Mouse (Mus musculus) heart, postnatal 0 days (tissue): ENCODE measurements around the gene Btbd16. TPM values are rescaled to one million over a fixed set of nuclear protein-coding genes. Genes with fewer than 3 reads are reported as not detected.

ENCODE experiments used
- ATAC-seq: fragments of 200-750 bp; cut with Nextera tagmentation; 2 replicates; pipeline ENCODE4 v1.8.0; 2017; ENCODE audit warnings: low read depth, moderate number of reproducible peaks, moderate library complexity; ENCODE audit not compliant: insufficient read depth
- DNase-seq: peaks from one replicate; pipeline ENCODE4 v3.0.0-alpha.2; 2016; ENCODE audit warnings: low spot score
- H3K27ac ChIP-seq: fragments of 300-500 bp; sonication (generic); 2 replicates; pipeline ENCODE4 v1.5.1; 2014; ENCODE audit warnings: low read depth, mild to moderate bottlenecking
- H3K27me3 ChIP-seq: fragments of 300-500 bp; sonication (generic); 2 replicates; pipeline ENCODE4 v1.6.1; 2014; ENCODE audit warnings: low read length, mixed read lengths; ENCODE audit not compliant: control insufficient read depth, insufficient read depth
- H3K36me3 ChIP-seq: fragments of 300-500 bp; sonication (generic); replicated peaks from 2 replicates; pipeline ENCODE4 v1.6.1; 2014; ENCODE audit warnings: low read length, mixed read lengths; ENCODE audit not compliant: control insufficient read depth, insufficient read depth
- H3K4me1 ChIP-seq: fragments of 300-500 bp; sonication (generic); 2 replicates; pipeline ENCODE4 v1.6.1; 2014; ENCODE audit warnings: antibody characterized with exemption; ENCODE audit not compliant: control insufficient read depth, insufficient read depth
- H3K4me2 ChIP-seq: fragments of 300-500 bp; sonication (generic); 2 replicates; pipeline ENCODE4 v1.6.1; 2014; ENCODE audit warnings: low read depth, mild to moderate bottlenecking, low read length, moderate library complexity
- H3K4me3 ChIP-seq: fragments of 300-500 bp; sonication (generic); 2 replicates; pipeline ENCODE4 v1.5.1; 2014; ENCODE audit warnings: low read depth, low read length
- H3K9ac ChIP-seq: fragments of 300-500 bp; sonication (generic); replicated peaks from 2 replicates; pipeline ENCODE4 v1.6.1; 2014; ENCODE audit warnings: low read depth, low read length, mixed read lengths
- H3K9me3 ChIP-seq: fragments of 300-500 bp; sonication (generic); replicated peaks from 2 replicates; pipeline ENCODE4 v1.6.1; 2016; ENCODE audit warnings: low read length; ENCODE audit not compliant: control insufficient read depth
- CTCF ChIP-seq: IDR thresholded peaks from 2 replicates; pipeline ENCODE4 v1.5.1; 2016; ENCODE audit warnings: antibody characterized with exemption, control low read depth, low read depth
- EP300 ChIP-seq: IDR thresholded peaks from 2 replicates; pipeline ENCODE4 v1.6.1; 2016; ENCODE audit warnings: antibody characterized with exemption, low read depth
- WGBS: fragments of 180-500 bp; shearing (Covaris S2); extraction: QIAGEN DNeasy Blood & Tissue Kit; methylation state at CpG from one replicate; pipeline ENCODE4 v1.1.7; 2014; 5-methylcytosine and 5-hydroxymethylcytosine counted together
- polyA plus RNA-seq: library from polyadenylated mRNA; unstranded; fragments of >200 nt; fragmentation: Nextera tagmentation; extraction: Ambion mirVana; gene quantifications from 2 replicates; pipeline ENCODE4 v1.2.1, GENCODE M21; 2015
- total RNA-seq: library from RNA; depleted of rRNA; stranded (reverse); fragments of >200 nt; gene quantifications from 2 replicates; pipeline ENCODE4 v1.2.3, GENCODE M21; 2014; ENCODE audit warnings: low replicate concordance

The Btbd16 gene
- total and polyA plus RNA-seq, 2 experiments from 2014 or later: 0.25 TPM; not detected in 1

GRCm38 (mm10) chr7:130828475-130828874 lies 54.6 kb downstream of the Btbd16 start:
- Histone ChIP-seq H3K4me3 (no peak overlapping the region), H3K27me3 (no peaks in the 10 kb centered on the region; the same call in 1 of the 2 replicates), H3K4me1 (0 out of 2 replicates have a peak, but pooled peaks cover 10% of the 10 kb centered on the region), H3K9ac (no peak overlapping the region), H3K27ac (no peak overlapping the region), H3K36me3 (no peaks in the 10 kb centered on the region), H3K4me2 (no peak overlapping the region), H3K9me3 (no peaks in the 10 kb centered on the region)
- WGBS: 79% methylated on average over 10 of the region's 10 CpGs
- DNase-seq: no peak
- TF ChIP-seq EP300 (no peak), CTCF (no peak)
- no peak for ATAC-seq

GRCm38 (mm10) chr7:130831586-130831985 lies 57.7 kb downstream of the Btbd16 start:
- 88% methylated on average over 5 of the region's 5 CpGs for WGBS
- H3K36me3 ChIP-seq: no peaks in the 10 kb centered on the region
- H3K27ac ChIP-seq: no peak overlapping the region
- H3K9ac ChIP-seq: no peak overlapping the region
- H3K4me2 ChIP-seq: no peak overlapping the region
- H3K9me3 ChIP-seq: no peaks in the 10 kb centered on the region
- DNase-seq (no peak), ATAC-seq (no peak)
- H3K4me1 ChIP-seq: peaks cover 12% of the 10 kb centered on the region; the same call in 1 of the 2 replicates
- TF ChIP-seq CTCF (no peak), EP300 (no peak)
- H3K4me3 ChIP-seq: no peak overlapping the region
- no peaks in the 10 kb centered on the region; the same call in 1 of the 2 replicates for H3K27me3 ChIP-seq

- H3K9me3 ChIP-seq: no peaks in the 10 kb centered on the region
- no peak overlapping the region for H3K27ac ChIP-seq
- H3K4me1 ChIP-seq: peaks cover 12% of the 10 kb centered on the region; the same call in 1 of the 2 replicates
- TF ChIP-seq CTCF (no peak), EP300 (no peak)
- no peaks in the 10 kb centered on the region for H3K36me3 ChIP-seq
- no peak overlapping the region for H3K9ac ChIP-seq
- DNase-seq (peak; percentile 80), ATAC-seq (peak; percentile 99)
- no peak overlapping the region for H3K4me2 ChIP-seq
- H3K4me3 ChIP-seq: no peak overlapping the region
- H3K27me3 ChIP-seq: no peaks in the 10 kb centered on the region; the same call in 1 of the 2 replicates
- 37% methylated on average over 21 of the region's 21 CpGs for WGBS
Observed at GRCm38 (mm10) chr7:130834299-130834698, 60.4 kb downstream of the Btbd16 start.

GRCm38 (mm10) chr7:130834958-130835861 lies 61.3 kb downstream of the Btbd16 start:
- H3K9ac ChIP-seq: no peak overlapping the region
- no peak overlapping the region for H3K4me3 ChIP-seq
- H3K4me2 ChIP-seq: no peak overlapping the region
- no peaks in the 10 kb centered on the region; the same call in 1 of the 2 replicates for H3K27me3 ChIP-seq
- DNase-seq: peak; percentile 31
- TF ChIP-seq EP300 (no peak), CTCF (no peak)
- WGBS: 31% methylated on average over 18 of the region's 18 CpGs
- ATAC-seq: no peak
- 0 out of 2 replicates have a peak overlapping the region, but pooled peaks have one; percentile 8 for H3K27ac ChIP-seq
- no peaks in the 10 kb centered on the region for H3K36me3 ChIP-seq
- H3K4me1 ChIP-seq: peaks cover 12% of the 10 kb centered on the region; the same call in 1 of the 2 replicates
- no peaks in the 10 kb centered on the region for H3K9me3 ChIP-seq

GRCm38 (mm10) chr7:130836066-130836465 lies 62.2 kb downstream of the Btbd16 start:
- Histone ChIP-seq H3K4me2 (no peak overlapping the region), H3K36me3 (no peaks in the 10 kb centered on the region), H3K27me3 (no peaks in the 10 kb centered on the region; the same call in 1 of the 2 replicates), H3K27ac (no peak overlapping the region), H3K4me1 (peaks cover 12% of the 10 kb centered on the region; the same call in 1 of the 2 replicates), H3K4me3 (no peak overlapping the region), H3K9ac (no peak overlapping the region), H3K9me3 (no peaks in the 10 kb centered on the region)
- ATAC-seq (no peak), DNase-seq (no peak)
- 97% methylated on average over 9 of the region's 9 CpGs for WGBS
- TF ChIP-seq CTCF: no peak
- TF ChIP-seq EP300: no peak
